Mouse (Mus musculus) heart, embryonic 16.5 days (tissue): ENCODE data around the gene Slc22a1. TPM values are rescaled to one million over a fixed set of nuclear protein-coding genes. Genes with fewer than 3 reads are reported as not detected.

Source experiments
- ATAC-seq: fragments of 200-750 bp; cut with Nextera tagmentation; replicated peaks from 2 replicates; pipeline ENCODE4 v1.8.0; 2017; ENCODE audit warnings: moderate number of reproducible peaks; ENCODE audit not compliant: insufficient read depth, low FRiP score; ENCODE audit errors: extremely low read depth
- H3K27ac ChIP-seq: fragments of 300-500 bp; sonication (generic); 2 replicates; pipeline ENCODE4 v1.5.1; 2014; ENCODE audit warnings: mild to moderate bottlenecking, low read length, control low read depth, moderate library complexity
- H3K27me3 ChIP-seq: fragments of 300-500 bp; sonication (generic); 2 replicates; pipeline ENCODE4 v1.6.1; 2014; ENCODE audit warnings: low read length, mixed read lengths; ENCODE audit not compliant: control insufficient read depth, insufficient read depth
- H3K36me3 ChIP-seq: fragments of 300-500 bp; sonication (generic); 2 replicates; pipeline ENCODE4 v1.6.1; 2014; ENCODE audit not compliant: control insufficient read depth, insufficient read depth
- H3K4me1 ChIP-seq: fragments of 300-500 bp; sonication (generic); 2 replicates; pipeline ENCODE4 v1.6.1; 2014; ENCODE audit warnings: low read length, mixed read lengths; ENCODE audit not compliant: control insufficient read depth, insufficient read depth
- H3K4me2 ChIP-seq: fragments of 300-500 bp; sonication (generic); 2 replicates; pipeline ENCODE4 v1.6.1; 2014; ENCODE audit warnings: low read depth, mild to moderate bottlenecking, control low read depth, low read length
- H3K4me3 ChIP-seq: fragments of 300-500 bp; sonication (generic); 2 replicates; pipeline ENCODE4 v1.5.1; 2014; ENCODE audit warnings: mild to moderate bottlenecking, control low read depth, low read length
- H3K9ac ChIP-seq: fragments of 300-500 bp; sonication (generic); 2 replicates; pipeline ENCODE4 v1.6.1; 2014; ENCODE audit warnings: low read length, control low read depth
- H3K9me3 ChIP-seq: fragments of 300-500 bp; sonication (generic); replicated peaks from 2 replicates; pipeline ENCODE4 v1.6.1; 2016; ENCODE audit warnings: low read length; ENCODE audit not compliant: control insufficient read depth
- WGBS: fragments of 180-500 bp; shearing (Covaris S2); extraction: QIAGEN DNeasy Blood & Tissue Kit; methylation state at CpG from one replicate; pipeline ENCODE4 v1.1.7; 2014; 5-methylcytosine and 5-hydroxymethylcytosine counted together
- polyA plus RNA-seq: library from polyadenylated mRNA; unstranded; fragments of >200 nt; fragmentation: Nextera tagmentation; extraction: Ambion mirVana; gene quantifications from 2 replicates; pipeline ENCODE4 v1.2.1, GENCODE M21; 2015

Slc22a1 gene
- 37.6 and 39.9 TPM in 2 replicates for polyA plus RNA-seq

- Histone ChIP-seq H3K9ac (no peak within 1 kb of the TSS), H3K4me2 (no peak within 1 kb of the TSS), H3K9me3 (no peaks in the 10 kb centered on the region), H3K36me3 (peaks cover 8% of the 10 kb centered on the region; the same call in 1 of the 2 replicates), H3K27ac (no peak within 1 kb of the TSS), H3K4me1 (no peaks in the 10 kb centered on the region; the same call in 1 of the 2 replicates), H3K27me3 (no peaks in the 10 kb centered on the region), H3K4me3 (no peak within 1 kb of the TSS)
- WGBS = 71% methylated on average over 7 of the region's 7 CpGs
- no peak for ATAC-seq
These were observed at the start of gene Slc22a1 for GRCm38 (mm10) chr17:12675646-12676045. Gene Slc22a1 (minus strand): TSS chr17:12675829.

- peaks cover 25% of the 10 kb centered on the region for H3K36me3 ChIP-seq
- H3K9ac ChIP-seq = peak overlapping the region; percentile 51
These were observed 49.4 kb upstream of the Slc22a1 start for GRCm38 (mm10) chr17:12724767-12725744.

GRCm38 (mm10) chr17:12723986-12724766 is 48.5 kb upstream of the Slc22a1 start:
- peak; percentile 21; the same call in 1 of the 2 replicates for ATAC-seq
- H3K9me3 ChIP-seq = no peaks in the 10 kb centered on the region
- peaks cover 79% of the 10 kb centered on the region for H3K4me1 ChIP-seq
- H3K9ac ChIP-seq = peak overlapping the region; percentile 16; the same call in 1 of the 2 replicates
- H3K4me3 ChIP-seq = no peak overlapping the region
- H3K36me3 ChIP-seq = peaks cover 27% of the 10 kb centered on the region
- 0 out of 2 replicates have a peak overlapping the region, but pooled peaks have one; percentile 2 for H3K4me2 ChIP-seq
- WGBS = 30% methylated on average over 5 of the region's 5 CpGs
- no peaks in the 10 kb centered on the region for H3K27me3 ChIP-seq
- peak overlapping the region; percentile 88 for H3K27ac ChIP-seq

More at GRCm38 (mm10) chr17:12724767-12725744, 49.4 kb upstream of the Slc22a1 start:
- H3K4me3 ChIP-seq = no peak overlapping the region
- H3K27ac ChIP-seq = peak overlapping the region; percentile 88
- no peaks in the 10 kb centered on the region for H3K9me3 ChIP-seq
- WGBS = 21% methylated on average over 6 of the region's 6 CpGs
- H3K27me3 ChIP-seq = no peaks in the 10 kb centered on the region
- ATAC-seq = peak; percentile 53
- H3K4me1 ChIP-seq = peaks cover 79% of the 10 kb centered on the region
- no peak overlapping the region for H3K4me2 ChIP-seq

- WGBS = 43% methylated on average over 8 of the region's 8 CpGs
- no peak; the same call in 1 of the 2 replicates for ATAC-seq
These were observed 47.0 kb upstream of the Slc22a1 start for GRCm38 (mm10) chr17:12722622-12723021.

GRCm38 (mm10) chr17:12721118-12721886 is 45.7 kb upstream of the Slc22a1 start:
- peak overlapping the region; percentile 73 for H3K27ac ChIP-seq
- H3K27me3 ChIP-seq = no peaks in the 10 kb centered on the region
- H3K9ac ChIP-seq = no peak overlapping the region
- ATAC-seq = no peak
- H3K9me3 ChIP-seq = no peaks in the 10 kb centered on the region
- H3K4me2 ChIP-seq = no peak overlapping the region
- H3K36me3 ChIP-seq = peaks cover 36% of the 10 kb centered on the region
- H3K4me1 ChIP-seq = peaks cover 68% of the 10 kb centered on the region
- 63% methylated on average over 5 of the region's 5 CpGs for WGBS
- no peak overlapping the region for H3K4me3 ChIP-seq

More at GRCm38 (mm10) chr17:12722622-12723021, 47.0 kb upstream of the Slc22a1 start:
- H3K9ac ChIP-seq = peak overlapping the region; percentile 24
- H3K4me3 ChIP-seq = no peak overlapping the region
- no peaks in the 10 kb centered on the region for H3K27me3 ChIP-seq
- no peak overlapping the region for H3K4me2 ChIP-seq
- H3K4me1 ChIP-seq = peaks cover 75% of the 10 kb centered on the region
- H3K36me3 ChIP-seq = peaks cover 27% of the 10 kb centered on the region
- H3K9me3 ChIP-seq = no peaks in the 10 kb centered on the region
- peak overlapping the region; percentile 65 for H3K27ac ChIP-seq

- Histone ChIP-seq H3K9ac (no peak overlapping the region), H3K27ac (peak overlapping the region; percentile 41; the same call in 1 of the 2 replicates), H3K27me3 (no peaks in the 10 kb centered on the region), H3K36me3 (peaks cover 58% of the 10 kb centered on the region), H3K4me1 (peaks cover 51% of the 10 kb centered on the region), H3K4me2 (no peak overlapping the region), H3K9me3 (no peaks in the 10 kb centered on the region), H3K4me3 (no peak overlapping the region)
- no peak for ATAC-seq
- 50% methylated on average over 7 of the region's 7 CpGs for WGBS
These were observed 42.6 kb upstream of the Slc22a1 start for GRCm38 (mm10) chr17:12718251-12718650.

- Histone ChIP-seq H3K27me3 (no peaks in the 10 kb centered on the region), H3K9ac (no peak overlapping the region), H3K27ac (peak overlapping the region; percentile 41), H3K4me1 (peaks cover 46% of the 10 kb centered on the region), H3K4me3 (no peak overlapping the region), H3K36me3 (peaks cover 65% of the 10 kb centered on the region), H3K9me3 (no peaks in the 10 kb centered on the region), H3K4me2 (no peak overlapping the region)
- ATAC-seq = no peak
- 54% methylated on average over 4 of the region's 4 CpGs for WGBS
These were observed 41.8 kb upstream of the Slc22a1 start for GRCm38 (mm10) chr17:12717445-12717844.

GRCm38 (mm10) chr17:12715032-12715431 is 39.4 kb upstream of the Slc22a1 start:
- H3K9ac ChIP-seq = no peak overlapping the region
- H3K4me1 ChIP-seq = peaks cover 28% of the 10 kb centered on the region
- no peak overlapping the region for H3K27ac ChIP-seq
- no peaks in the 10 kb centered on the region for H3K9me3 ChIP-seq
- peaks cover 70% of the 10 kb centered on the region for H3K36me3 ChIP-seq
- no peaks in the 10 kb centered on the region for H3K27me3 ChIP-seq
- no peak overlapping the region for H3K4me2 ChIP-seq
- ATAC-seq = no peak
- H3K4me3 ChIP-seq = no peak overlapping the region
- WGBS = 61% methylated on average over 1 of the region's 1 CpGs
